17 mouse cellular contexts compared by ENCODE assay signal in genomic region chr7:96390034-96390670, GRCm38 (mm10).
DNase-seq lines count a peak whose midpoint lies in the region; ATAC-seq lines count a peak whose summit lies in the region.
"Had no signal": no experiment of that assay in that cellular context is flagged by ENCODE, and none has a peak within 500 bp of the region (broad histone marks: within the 10 kb centered on the region; RNA-seq: fewer than 3 reads in every experiment).

No protein-coding gene starts in this region.

- H3K27ac ChIP-seq in forebrain, embryonic 13.5 days, result no peak overlapping the region
- H3K27ac ChIP-seq in hindbrain, embryonic 16.5 days (ENCODE audit: low read depth, low read length), result no peak overlapping the region
- H3K27ac ChIP-seq: embryonic facial prominence, embryonic 12.5 days; limb, embryonic 15.5 days; macrophage had no signal

- no peak overlapping the region for H3K4me3 ChIP-seq in forebrain, embryonic 13.5 days
- no peak overlapping the region for H3K4me3 ChIP-seq in hindbrain, embryonic 16.5 days (ENCODE audit: low read length)
- H3K4me3 ChIP-seq: embryonic facial prominence, embryonic 12.5 days; limb, embryonic 15.5 days had no signal

- DNase-seq in heart, adult 11 months, result peak; percentile 66
- no peak for DNase-seq in heart, adult 9 months (ENCODE audit: low spot score in 2 of 2)
- peak; percentile 1 for DNase-seq in 3134 (ENCODE audit: extremely low read depth, insufficient read length, low spot score)
- DNase-seq in embryo, embryonic 9.5 days (ENCODE audit: extremely low spot score), result no peak
- DNase-seq in spleen, adult 12 weeks (ENCODE audit: low spot score), result no peak
- DNase-seq in thymus, postnatal 25 days, result no peak
- DNase-seq: B cell, adult 2 months; cerebellum, postnatal 36 days; gastrocnemius, postnatal 25 days; kidney, adult 9 months; lung, adult 18-20 months; right cerebral cortex, postnatal 14 days had no signal

- H3K4me1 ChIP-seq in forebrain, embryonic 13.5 days, result peaks cover 39% of the 10 kb centered on the region
- H3K4me1 ChIP-seq in hindbrain, embryonic 16.5 days (ENCODE audit: control insufficient read depth, insufficient read depth, low read depth, low read length), result no peaks in the 10 kb centered on the region; the same call in 1 of the 2 replicates
- H3K4me1 ChIP-seq: limb, embryonic 15.5 days had no signal

- H3K36me3 ChIP-seq in forebrain, embryonic 13.5 days (ENCODE audit: poor library complexity, severe bottlenecking), result no peaks in the 10 kb centered on the region
- H3K36me3 ChIP-seq in hindbrain, embryonic 16.5 days (ENCODE audit: control insufficient read depth, insufficient read depth, low read length), result no peaks in the 10 kb centered on the region
- H3K36me3 ChIP-seq: embryonic facial prominence, embryonic 12.5 days; limb, embryonic 15.5 days had no signal

- peak; percentile 79 for ATAC-seq in forebrain, embryonic 13.5 days
- peak; percentile 71 for ATAC-seq in hindbrain, embryonic 16.5 days

- peaks cover 3% of the 10 kb centered on the region for H3K27me3 ChIP-seq in forebrain, embryonic 13.5 days
- no peaks in the 10 kb centered on the region; the same call in 1 of the 2 replicates for H3K27me3 ChIP-seq in hindbrain, embryonic 16.5 days (replicated peaks; ENCODE audit: control insufficient read depth, insufficient read depth, low read length)
- H3K27me3 ChIP-seq: embryonic facial prominence, embryonic 12.5 days; limb, embryonic 15.5 days had no signal

- no peak overlapping the region for H3K9ac ChIP-seq in forebrain, embryonic 13.5 days
- H3K9ac ChIP-seq in hindbrain, embryonic 16.5 days (ENCODE audit: low read depth, low read length), result no peak overlapping the region
- H3K9ac ChIP-seq: embryonic facial prominence, embryonic 12.5 days; limb, embryonic 15.5 days had no signal

- 28% methylated on average over 6 of the region's 6 CpGs for WGBS in forebrain, embryonic 13.5 days
- WGBS in hindbrain, embryonic 16.5 days, result 34% methylated on average over 6 of the region's 6 CpGs

- no peaks in the 10 kb centered on the region for H3K9me3 ChIP-seq in forebrain, embryonic 13.5 days (replicated peaks)
- H3K9me3 ChIP-seq in hindbrain, embryonic 16.5 days (ENCODE audit: control insufficient read depth, low read length), result no peaks in the 10 kb centered on the region
- H3K9me3 ChIP-seq: embryonic facial prominence, embryonic 12.5 days; limb, embryonic 15.5 days had no signal

- H3K4me2 ChIP-seq in forebrain, embryonic 13.5 days, result no peak overlapping the region
- H3K4me2 ChIP-seq in hindbrain, embryonic 16.5 days (ENCODE audit: low read length), result no peak overlapping the region
- H3K4me2 ChIP-seq: embryonic facial prominence, embryonic 12.5 days; limb, embryonic 15.5 days had no signal

Comparison
In these comparisons a context has a peak if more than half of its experiments do, and no peak if none do; other contexts are left out.
1. DNase-seq: peak in heart, adult 11 months (single experiment) and 3134 (single experiment); none in heart, adult 9 months (0 of 2), embryo, embryonic 9.5 days (single experiment), spleen, adult 12 weeks (single experiment) and thymus, postnatal 25 days (single experiment).